Comparison of ENCODE assay signal across 8 mouse cellular contexts in genomic region chr17:29887881-29888826, GRCm38 (mm10).
DNase-seq lines count a peak whose midpoint lies in the region; ATAC-seq and TF ChIP-seq lines count a peak whose summit lies in the region.

No protein-coding gene starts in this region.

- H3K4me3 ChIP-seq in thymus, adult 2 months (ENCODE audit: control insufficient read depth, insufficient read depth, low read length), result peak overlapping the region; percentile 31
- H3K4me3 ChIP-seq in intestine, embryonic 16.5 days (ENCODE audit: low read length), result peak overlapping the region; percentile 73
- H3K4me3 ChIP-seq in neural tube, embryonic 13.5 days, result peak overlapping the region; percentile 67

- H3K27ac ChIP-seq in thymus, adult 2 months (ENCODE audit: control insufficient read depth, insufficient read depth, low read length), result no peak overlapping the region
- H3K27ac ChIP-seq in intestine, embryonic 16.5 days (ENCODE audit: low read length), result peak overlapping the region; percentile 48
- peak overlapping the region; percentile 85 for H3K27ac ChIP-seq in neural tube, embryonic 13.5 days (replicated peaks)

- no peaks in the 10 kb centered on the region for H3K36me3 ChIP-seq in thymus, adult 2 months (ENCODE audit: control insufficient read depth, insufficient read depth, low read length)
- no peaks in the 10 kb centered on the region for H3K36me3 ChIP-seq in intestine, embryonic 16.5 days (ENCODE audit: control insufficient read depth, insufficient read depth, low read length)
- no peaks in the 10 kb centered on the region for H3K36me3 ChIP-seq in neural tube, embryonic 13.5 days

- whole genome bisulfite sequencing in thymus, adult 2 months, result under 1% methylated on average over 92 of the region's 93 CpGs
- WGBS in intestine, embryonic 16.5 days, result under 1% methylated on average over 76 of the region's 93 CpGs
- WGBS in neural tube, embryonic 13.5 days, result under 1% methylated on average over 89 of the region's 93 CpGs

- no peaks in the 10 kb centered on the region for H3K9me3 ChIP-seq in intestine, embryonic 16.5 days (ENCODE audit: control insufficient read depth, low read length)
- no peaks in the 10 kb centered on the region for H3K9me3 ChIP-seq in neural tube, embryonic 13.5 days

- ATAC-seq in intestine, embryonic 16.5 days, result peak; percentile 47
- ATAC-seq in neural tube, embryonic 13.5 days (ENCODE audit: low read depth), result peak; percentile 40
- no peak for ATAC-seq in activated CD4-positive, CD25-positive, alpha-beta regulatory T cell, adult 4 months

- H3K4me2 ChIP-seq in intestine, embryonic 16.5 days (ENCODE audit: low read depth, low read length), result peak overlapping the region; percentile 100
- peak overlapping the region; percentile 98 for H3K4me2 ChIP-seq in neural tube, embryonic 13.5 days

- H3K9ac ChIP-seq in intestine, embryonic 16.5 days (ENCODE audit: low read depth, low read length), result peak overlapping the region; percentile 75
- H3K9ac ChIP-seq in neural tube, embryonic 13.5 days, result peak overlapping the region; percentile 81

- peaks cover 25% of the 10 kb centered on the region for H3K27me3 ChIP-seq in thymus, adult 2 months (ENCODE audit: control insufficient read depth, insufficient read depth, low read length)
- H3K27me3 ChIP-seq in intestine, embryonic 16.5 days (replicated peaks; ENCODE audit: control insufficient read depth, insufficient read depth, low read length), result peaks cover 50% of the 10 kb centered on the region
- peaks cover 48% of the 10 kb centered on the region for H3K27me3 ChIP-seq in neural tube, embryonic 13.5 days

- TF ChIP-seq POLR2A in thymus, adult 2 months (IDR thresholded peaks at IDR 0.05; ENCODE audit: control insufficient read depth, extremely low read depth, insufficient read depth, low read length, poor library complexity), result no peak

- peak; percentile 18 for DNase-seq in thymus, adult 2 months
- DNase-seq in thymus, adult 18-20 months, result no peak
- DNase-seq in cerebellum, postnatal 14 days, result peak; percentile 67 to 69
- DNase-seq in gastrocnemius, postnatal 10 days, result peak; percentile 64
- DNase-seq in liver, result peak; percentile 62

- H3K4me1 ChIP-seq in thymus, adult 2 months (replicated peaks; ENCODE audit: control insufficient read depth, insufficient read depth, low read length), result peaks cover 17% of the 10 kb centered on the region
- peaks cover 30% of the 10 kb centered on the region for H3K4me1 ChIP-seq in intestine, embryonic 16.5 days (ENCODE audit: control insufficient read depth, insufficient read depth, low read length)
- peaks cover 72% of the 10 kb centered on the region for H3K4me1 ChIP-seq in neural tube, embryonic 13.5 days (replicated peaks)

- no peak for TF ChIP-seq CTCF in thymus, adult 2 months (IDR thresholded peaks at IDR 0.05; ENCODE audit: borderline replicate concordance, control insufficient read depth, extremely low read depth, insufficient read depth, low read length, poor library complexity)

Comparison
In these comparisons a context has a peak if more than half of its experiments do, and no peak if none do; other contexts are left out.
1. DNase-seq: peak in thymus, adult 2 months (single experiment), cerebellum, postnatal 14 days (2 of 2), gastrocnemius, postnatal 10 days (single experiment) and liver (single experiment); none in thymus, adult 18-20 months (0 of 2).
2. Peak in every context shown above with its lines, with median percentiles within 50 percentile points of each other: H3K4me3 ChIP-seq.